Mouse (Mus musculus) B cell, adult 62 days (primary cell): ENCODE results near the gene Arpc1a. TPM values are rescaled to one million over a fixed set of nuclear protein-coding genes. Genes with fewer than 3 reads are reported as not detected.

Source experiments
- total RNA-seq: library from RNA; stranded (reverse); gene quantifications from 4 replicates; pipeline ENCODE4 v1.2.4, GENCODE M21; 2023

Arpc1a gene
- 93.6 to 105 TPM (median 99.4 TPM) in 4 replicates for total RNA-seq

DNA sequence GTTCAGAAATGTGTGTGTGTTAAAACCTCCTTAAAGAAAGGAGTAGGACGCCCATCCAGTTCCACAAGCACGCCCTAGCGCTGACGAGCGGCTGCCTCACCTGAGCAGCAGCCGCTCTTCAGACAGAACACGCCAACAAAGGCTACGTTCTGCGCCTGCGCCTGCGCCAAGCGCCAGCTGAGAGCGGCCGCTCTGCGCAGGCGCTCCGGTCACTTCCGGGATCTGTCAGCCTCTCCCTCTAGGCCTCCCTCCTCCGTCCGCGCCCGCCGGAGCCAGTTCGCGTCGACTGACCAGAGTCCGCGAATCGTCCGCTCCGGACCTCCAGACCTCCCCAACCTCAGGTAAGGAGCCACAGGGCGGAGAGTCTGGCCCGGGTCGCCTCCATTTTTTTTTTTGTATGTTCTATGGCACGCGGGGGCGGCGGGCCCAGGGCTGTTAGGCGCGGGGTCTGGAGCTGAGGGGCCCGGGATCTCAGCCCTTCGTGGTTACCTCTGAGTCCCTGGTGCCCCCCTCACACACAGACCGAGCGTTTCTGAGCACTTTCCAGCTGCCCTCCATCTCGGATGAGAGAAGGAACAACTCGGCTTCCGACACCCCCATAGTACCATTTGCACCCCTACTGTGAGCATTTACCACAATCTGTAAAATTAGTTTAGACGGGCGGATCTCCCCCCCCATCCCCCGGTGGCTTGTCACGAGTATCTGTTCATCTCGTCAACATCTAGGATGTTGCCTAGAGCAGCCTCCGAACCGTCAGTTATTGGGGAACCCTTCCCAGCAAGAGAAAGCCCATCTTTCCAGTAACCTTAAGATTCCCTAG, at the start of gene Arpc1a, which contains the start of gene Kpna7:
Gene Arpc1a (plus strand): TSS at position 199 of the 820 bp plus-strand sequence.
Gene Kpna7 (minus strand): TSS at position 399 of the 820 bp plus-strand sequence.

DNA sequence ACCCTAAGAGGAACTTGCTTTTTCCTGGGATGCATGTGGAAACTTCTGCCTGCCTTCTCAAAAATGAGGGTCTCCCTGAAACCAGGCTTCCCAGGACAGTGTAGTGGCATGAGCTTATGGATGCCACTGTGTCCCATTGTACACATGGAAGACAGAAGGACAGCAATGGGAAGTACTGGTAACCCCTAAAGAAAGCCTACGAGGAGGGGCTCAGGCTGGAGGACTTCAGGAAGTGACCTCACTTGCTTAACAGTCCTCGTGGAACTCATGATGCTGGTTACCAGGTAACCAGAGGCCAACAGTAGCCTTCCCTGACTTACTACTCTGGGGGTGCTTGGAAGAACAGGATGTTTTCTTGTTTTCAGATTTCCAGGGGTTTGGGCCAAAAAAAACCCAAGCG, 40.9 kb upstream of the Arpc1a start, which contains the start of gene 1700018F24Rik:
Gene 1700018F24Rik (plus strand): TSS at position 301 of the 400 bp plus-strand sequence.

DNA sequence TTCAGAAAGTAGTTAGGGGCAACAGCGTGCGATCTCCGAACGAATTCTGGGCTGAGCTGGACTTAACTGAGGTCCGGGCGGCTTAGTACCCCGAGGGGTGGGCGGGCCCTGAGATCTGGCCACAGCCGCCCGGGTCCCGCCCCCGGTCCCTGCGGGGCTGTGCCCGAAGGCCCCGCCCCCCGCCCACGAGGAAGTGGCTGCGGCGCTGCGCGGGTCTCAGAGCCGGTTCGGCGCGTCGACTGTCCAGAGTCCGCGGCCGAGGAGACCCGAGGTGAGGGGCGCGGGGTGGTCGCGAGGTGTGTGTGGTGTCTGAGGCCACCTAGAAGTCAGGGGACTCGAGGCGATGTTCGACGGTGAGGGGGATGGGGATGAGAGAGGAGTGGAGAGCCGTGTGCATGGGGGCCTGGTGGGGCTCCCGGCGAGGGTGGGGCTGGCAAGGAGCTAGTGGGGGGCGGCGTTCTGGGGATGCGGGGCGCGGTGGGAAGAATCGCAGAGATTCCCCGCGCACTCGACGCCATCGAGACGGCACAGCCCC, 30.5 kb downstream of the Arpc1a start, which contains the start of gene Arpc1b:
Gene Arpc1b (plus strand): TSS at position 145 of the 535 bp plus-strand sequence.

GRCm38 (mm10) chr5:145139571-145140519, 56.2 kb downstream of the Arpc1a start, which contains the start of the genes Pdap1 and Bud31:
Gene Pdap1 (minus strand): TSS chr5:145140238.
Gene Bud31 (plus strand): TSS chr5:145140362.

Other genes starting within 250 kb of the Arpc1a start
- 22.4 to 27.4 TPM (median 25.2 TPM) in 4 replicates for gene Smurf1, start 118.0 kb upstream of the Arpc1a start, total RNA-seq
- gene Gm4871, start 51.1 kb upstream of the Arpc1a start, total RNA-seq = not detected in 4 replicates
- gene 1700018F24Rik, start 40.8 kb upstream of the Arpc1a start, total RNA-seq = not detected in 4 replicates
- not detected in 4 replicates for gene Kpna7, start 200 bp downstream of the Arpc1a start, total RNA-seq
- 434 to 448 TPM (median 440 TPM) in 4 replicates for gene Arpc1b, start 30.4 kb downstream of the Arpc1a start, total RNA-seq
- gene Pdap1, start 56.4 kb downstream of the Arpc1a start, total RNA-seq = 43.4 to 52.0 TPM (median 47.8 TPM) in 4 replicates
- 222 to 230 TPM (median 230 TPM) in 4 replicates for gene Bud31, start 56.5 kb downstream of the Arpc1a start, total RNA-seq
- 16.7 to 22.1 TPM (median 20.1 TPM) in 4 replicates for gene Ptcd1, start 83.3 kb downstream of the Arpc1a start, total RNA-seq
- 36.2 to 42.6 TPM (median 38.4 TPM) in 4 replicates for gene Cpsf4, start 83.4 kb downstream of the Arpc1a start, total RNA-seq
- 128 to 151 TPM (median 137 TPM) in 4 replicates for gene Atp5j2, start 108.2 kb downstream of the Arpc1a start, total RNA-seq
- 30.8 to 34.9 TPM (median 31.8 TPM) in 4 replicates for gene Zkscan14, start 118.0 kb downstream of the Arpc1a start, total RNA-seq
- gene Zkscan5, start 120.7 kb downstream of the Arpc1a start, total RNA-seq = 9.0 to 10.5 TPM (median 10.1 TPM) in 4 replicates
- 73.3 to 88.8 TPM (median 82.3 TPM) in 4 replicates for gene Zfp655, start 147.9 kb downstream of the Arpc1a start, total RNA-seq
- 30.8 to 41.1 TPM (median 35.0 TPM) in 4 replicates for gene Zscan25, start 196.7 kb downstream of the Arpc1a start, total RNA-seq